Mouse (Mus musculus) lung, embryonic 15.5 days (tissue): ENCODE data around the gene Capzb. TPM values are rescaled to one million over a fixed set of nuclear protein-coding genes. Genes with fewer than 3 reads are reported as not detected.

Experiments used
- ATAC-seq: fragments of 200-750 bp; cut with Nextera tagmentation; 2 replicates; pipeline ENCODE4 v1.8.0; 2017; ENCODE audit warnings: moderate number of reproducible peaks, borderline replicate concordance; ENCODE audit not compliant: low FRiP score, low TSS enrichment; ENCODE audit errors: extremely low read depth
- H3K27ac ChIP-seq: fragments of 300-500 bp; sonication (generic); 2 replicates; pipeline ENCODE4 v1.5.1; 2015; ENCODE audit warnings: moderate library complexity, mild to moderate bottlenecking, inconsistent platforms
- H3K27me3 ChIP-seq: fragments of 300-500 bp; sonication (generic); 2 replicates; pipeline ENCODE4 v1.6.1; 2015; ENCODE audit warnings: inconsistent platforms
- H3K36me3 ChIP-seq: fragments of 300-500 bp; sonication (generic); 2 replicates; pipeline ENCODE4 v1.6.1; 2015; ENCODE audit warnings: inconsistent platforms
- H3K4me1 ChIP-seq: fragments of 300-500 bp; sonication (generic); 2 replicates; pipeline ENCODE4 v1.6.1; 2015; ENCODE audit warnings: inconsistent platforms
- H3K4me2 ChIP-seq: fragments of 300-500 bp; sonication (generic); 2 replicates; pipeline ENCODE4 v1.6.1; 2015; ENCODE audit warnings: inconsistent platforms, mild to moderate bottlenecking, moderate library complexity
- H3K4me3 ChIP-seq: fragments of 300-500 bp; sonication (generic); 2 replicates; pipeline ENCODE4 v1.5.1; 2015; ENCODE audit warnings: mild to moderate bottlenecking, inconsistent platforms
- H3K9ac ChIP-seq: fragments of 300-500 bp; sonication (generic); 2 replicates; pipeline ENCODE4 v1.6.1; 2015; ENCODE audit warnings: inconsistent platforms
- H3K9me3 ChIP-seq: fragments of 300-500 bp; sonication (generic); 2 replicates; pipeline ENCODE4 v1.6.1; 2016; ENCODE audit warnings: inconsistent platforms
- WGBS: fragments of 180-500 bp; shearing (Covaris S2); methylation state at CpG from one replicate; pipeline ENCODE4 v1.1.7; 2015; 5-methylcytosine and 5-hydroxymethylcytosine counted together
- polyA plus RNA-seq: library from polyadenylated mRNA; unstranded; fragments of >200 nt; fragmentation: Nextera tagmentation; extraction: Ambion mirVana; gene quantifications from 2 replicates; pipeline ENCODE4 v1.2.1, GENCODE M21; 2015

Capzb gene
- polyA plus RNA-seq, 1 experiment from 2014 or later: 467 TPM

DNA sequence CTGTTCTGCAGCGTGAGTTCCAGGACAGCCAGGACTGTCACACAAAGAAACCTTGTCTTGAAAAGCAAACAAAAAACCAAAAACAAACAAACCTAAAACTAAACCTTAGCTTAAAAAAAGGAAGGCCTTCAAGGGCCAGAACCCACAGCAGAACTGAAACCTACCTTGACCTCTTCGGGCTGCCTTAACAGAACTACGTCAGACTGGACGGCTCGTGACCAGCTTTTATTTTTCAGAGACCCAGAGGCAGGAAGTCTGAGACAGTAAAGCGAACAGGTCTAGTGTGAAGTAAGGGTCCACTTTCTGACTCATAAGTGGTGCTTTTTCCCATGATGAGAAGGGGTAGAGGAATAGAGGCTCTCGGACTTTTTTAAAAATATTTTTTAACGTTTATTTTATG, 26.5 kb upstream of the Capzb start:
- Histone ChIP-seq H3K4me3 (no peak overlapping the region), H3K36me3 (no peaks in the 10 kb centered on the region), H3K4me1 (peaks cover 20% of the 10 kb centered on the region), H3K9me3 (no peaks in the 10 kb centered on the region), H3K4me2 (no peak overlapping the region), H3K27ac (no peak overlapping the region), H3K9ac (no peak overlapping the region), H3K27me3 (no peaks in the 10 kb centered on the region)
- ATAC-seq: no peak
- WGBS: 65% methylated on average over 8 of the region's 8 CpGs

GRCm38 (mm10) chr4:139167107-139167506, 25.6 kb upstream of the Capzb start:
- ATAC-seq: no peak
- no peaks in the 10 kb centered on the region for H3K9me3 ChIP-seq
- H3K4me2 ChIP-seq: no peak overlapping the region
- H3K4me1 ChIP-seq: peaks cover 24% of the 10 kb centered on the region
- no peak overlapping the region for H3K27ac ChIP-seq
- H3K27me3 ChIP-seq: no peaks in the 10 kb centered on the region
- H3K4me3 ChIP-seq: no peak overlapping the region
- 48% methylated on average over 8 of the region's 8 CpGs for WGBS
- no peaks in the 10 kb centered on the region for H3K36me3 ChIP-seq
- H3K9ac ChIP-seq: no peak overlapping the region

- WGBS: 42% methylated on average over 15 of the region's 15 CpGs
- H3K9me3 ChIP-seq: no peaks in the 10 kb centered on the region
- H3K9ac ChIP-seq: no peak overlapping the region
- peak overlapping the region; percentile 76 for H3K27ac ChIP-seq
- no peaks in the 10 kb centered on the region for H3K27me3 ChIP-seq
- H3K36me3 ChIP-seq: no peaks in the 10 kb centered on the region
- no peak overlapping the region for H3K4me3 ChIP-seq
- peaks cover 29% of the 10 kb centered on the region for H3K4me1 ChIP-seq
- H3K4me2 ChIP-seq: peak overlapping the region; percentile 6; the same call in 1 of the 2 replicates
- ATAC-seq: peak; percentile 82; the same call in 1 of the 2 replicates
These were observed 23.5 kb upstream of the Capzb start for GRCm38 (mm10) chr4:139168985-139169747.

DNA sequence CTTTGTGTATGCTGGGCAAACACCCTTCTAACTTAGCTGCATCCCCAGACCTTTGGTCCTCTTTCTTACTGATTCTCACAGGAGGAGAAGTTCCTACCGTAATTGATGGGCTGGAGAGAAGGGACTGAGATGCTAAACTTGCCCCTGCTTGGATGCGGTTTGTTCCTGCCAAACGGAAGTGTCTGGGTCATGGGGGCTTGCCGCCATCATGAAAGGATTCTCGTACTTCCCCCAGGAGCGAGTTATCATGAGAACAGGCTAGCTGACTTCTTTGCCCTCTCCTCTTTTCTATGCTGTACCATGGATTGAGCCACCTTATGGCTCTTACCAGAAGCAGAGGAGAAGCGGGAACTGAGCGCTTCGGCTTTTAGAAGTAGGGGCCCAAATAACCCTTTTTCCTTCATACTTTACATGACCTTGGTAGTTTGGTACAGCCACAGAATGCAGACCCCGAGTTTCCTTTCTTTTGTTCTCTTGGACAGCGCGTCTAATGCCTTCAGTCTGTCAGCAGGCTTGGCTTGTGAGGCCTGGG, 22.9 kb upstream of the Capzb start:
- H3K27me3 ChIP-seq: no peaks in the 10 kb centered on the region
- H3K36me3 ChIP-seq: no peaks in the 10 kb centered on the region
- ATAC-seq: no peak
- no peak overlapping the region for H3K4me3 ChIP-seq
- H3K9me3 ChIP-seq: no peaks in the 10 kb centered on the region
- H3K4me1 ChIP-seq: peaks cover 35% of the 10 kb centered on the region
- no peak overlapping the region for H3K4me2 ChIP-seq
- 48% methylated on average over 12 of the region's 12 CpGs for WGBS
- H3K9ac ChIP-seq: no peak overlapping the region
- H3K27ac ChIP-seq: peak overlapping the region; percentile 76

GRCm38 (mm10) chr4:139175061-139175971, 17.4 kb upstream of the Capzb start:
- Histone ChIP-seq H3K9me3 (no peaks in the 10 kb centered on the region), H3K4me3 (no peak overlapping the region), H3K9ac (no peak overlapping the region), H3K4me1 (peaks cover 57% of the 10 kb centered on the region), H3K27me3 (no peaks in the 10 kb centered on the region), H3K4me2 (peak overlapping the region; percentile 28), H3K27ac (peak overlapping the region; percentile 73), H3K36me3 (no peaks in the 10 kb centered on the region)
- ATAC-seq: peak; percentile 70
- WGBS: 27% methylated on average over 20 of the region's 20 CpGs

- ATAC-seq: peak; percentile 72
- no peaks in the 10 kb centered on the region for H3K27me3 ChIP-seq
- no peaks in the 10 kb centered on the region for H3K9me3 ChIP-seq
- H3K36me3 ChIP-seq: no peaks in the 10 kb centered on the region
- peaks cover 54% of the 10 kb centered on the region for H3K4me1 ChIP-seq
- H3K4me3 ChIP-seq: no peak overlapping the region
- peak overlapping the region; percentile 28 for H3K4me2 ChIP-seq
- peak overlapping the region; percentile 73 for H3K27ac ChIP-seq
- H3K9ac ChIP-seq: no peak overlapping the region
- WGBS: 18% methylated on average over 6 of the region's 6 CpGs
These were observed 16.7 kb upstream of the Capzb start for GRCm38 (mm10) chr4:139176023-139176422.

GRCm38 (mm10) chr4:139177921-139178320, 14.8 kb upstream of the Capzb start:
- no peaks in the 10 kb centered on the region for H3K27me3 ChIP-seq
- H3K9ac ChIP-seq: no peak overlapping the region
- H3K4me1 ChIP-seq: peaks cover 49% of the 10 kb centered on the region
- WGBS: 94% methylated on average over 3 of the region's 3 CpGs
- H3K27ac ChIP-seq: no peak overlapping the region
- H3K4me3 ChIP-seq: no peak overlapping the region
- H3K36me3 ChIP-seq: no peaks in the 10 kb centered on the region
- H3K9me3 ChIP-seq: no peaks in the 10 kb centered on the region
- H3K4me2 ChIP-seq: no peak overlapping the region
- no peak for ATAC-seq

GRCm38 (mm10) chr4:139178377-139178776, 14.3 kb upstream of the Capzb start:
- no peaks in the 10 kb centered on the region for H3K27me3 ChIP-seq
- H3K4me1 ChIP-seq: peaks cover 49% of the 10 kb centered on the region
- H3K36me3 ChIP-seq: no peaks in the 10 kb centered on the region
- H3K4me2 ChIP-seq: no peak overlapping the region
- no peak overlapping the region for H3K9ac ChIP-seq
- no peak overlapping the region for H3K27ac ChIP-seq
- H3K9me3 ChIP-seq: no peaks in the 10 kb centered on the region
- WGBS: 93% methylated on average over 11 of the region's 11 CpGs
- ATAC-seq: no peak
- no peak overlapping the region for H3K4me3 ChIP-seq

GRCm38 (mm10) chr4:139179218-139179617, 13.5 kb upstream of the Capzb start:
- Histone ChIP-seq H3K9ac (no peak overlapping the region), H3K9me3 (no peaks in the 10 kb centered on the region), H3K4me2 (no peak overlapping the region), H3K4me1 (peaks cover 43% of the 10 kb centered on the region), H3K27ac (0 out of 2 replicates have a peak overlapping the region, but pooled peaks have one; percentile 45), H3K27me3 (no peaks in the 10 kb centered on the region), H3K36me3 (no peaks in the 10 kb centered on the region), H3K4me3 (no peak overlapping the region)
- WGBS: 84% methylated on average over 2 of the region's 2 CpGs
- no peak for ATAC-seq

DNA sequence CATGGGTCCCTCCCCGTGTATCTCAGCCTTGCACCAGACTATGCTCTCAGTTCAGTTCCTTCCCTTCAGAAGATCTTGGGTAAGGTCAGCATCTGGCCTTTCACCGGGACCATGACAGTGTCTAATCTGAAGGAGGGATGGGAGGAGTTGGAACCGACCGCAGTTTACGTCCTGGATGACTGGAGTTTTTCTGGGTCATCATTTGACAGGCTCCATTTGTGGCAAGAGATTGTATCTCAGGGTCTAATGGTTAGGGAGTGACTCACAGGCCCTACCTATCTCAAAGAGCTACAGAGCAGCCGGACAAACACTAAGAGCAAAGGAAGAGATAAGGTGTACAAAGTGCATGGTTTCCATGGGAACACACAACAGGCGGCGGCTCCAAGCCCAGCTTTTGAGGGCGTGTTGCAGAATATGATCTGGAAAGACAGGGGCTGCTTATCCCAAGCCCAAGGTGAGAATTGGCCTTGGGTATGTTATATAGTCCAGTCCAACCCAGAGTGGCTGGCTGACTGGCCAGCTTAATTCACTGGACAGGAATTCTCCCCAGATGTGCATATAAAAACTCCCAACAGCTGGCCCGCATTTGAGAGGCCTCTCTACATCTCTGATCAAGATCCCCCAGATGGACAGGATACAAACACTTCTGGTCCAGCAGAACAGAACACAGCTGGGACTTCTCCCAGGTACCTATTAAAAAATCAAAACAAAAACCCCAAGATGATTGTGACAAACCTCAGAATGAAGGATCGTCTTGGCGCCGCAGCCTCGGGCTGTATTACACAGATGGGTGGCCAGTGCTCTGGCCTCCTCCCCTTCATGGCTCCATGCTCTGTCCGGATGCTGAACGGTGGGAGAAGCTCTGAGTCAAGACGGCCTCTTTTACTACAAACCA, 12.7 kb upstream of the Capzb start:
- H3K9ac ChIP-seq: no peak overlapping the region
- no peaks in the 10 kb centered on the region for H3K27me3 ChIP-seq
- WGBS: 26% methylated on average over 17 of the region's 17 CpGs
- H3K27ac ChIP-seq: peak overlapping the region; percentile 45; the same call in 1 of the 2 replicates
- H3K4me2 ChIP-seq: no peak overlapping the region
- no peak overlapping the region for H3K4me3 ChIP-seq
- H3K9me3 ChIP-seq: no peaks in the 10 kb centered on the region
- H3K36me3 ChIP-seq: no peaks in the 10 kb centered on the region
- peak; percentile 16; the same call in 1 of the 2 replicates for ATAC-seq
- peaks cover 35% of the 10 kb centered on the region for H3K4me1 ChIP-seq

DNA sequence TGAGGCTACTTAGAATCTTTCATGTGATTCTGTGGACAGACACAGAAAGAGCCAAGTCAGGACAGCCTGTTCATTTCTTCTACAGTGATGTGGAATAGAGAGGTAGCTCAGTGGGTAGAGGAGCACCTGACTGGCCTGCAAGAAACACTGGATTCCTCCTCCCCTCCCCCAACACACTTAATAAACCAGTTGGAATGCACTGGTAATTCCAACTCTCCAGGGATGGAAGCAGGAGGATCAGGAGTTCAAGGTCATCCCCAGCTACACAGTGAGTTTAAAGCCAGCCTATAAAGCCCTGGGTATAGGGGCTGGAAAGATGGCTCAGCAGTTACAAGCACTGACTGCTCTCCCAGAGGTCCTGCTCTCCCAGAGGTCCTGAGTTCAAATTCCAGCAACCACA, 10.2 kb upstream of the Capzb start:
- Histone ChIP-seq H3K27me3 (no peaks in the 10 kb centered on the region), H3K4me3 (no peak overlapping the region), H3K9me3 (no peaks in the 10 kb centered on the region), H3K9ac (no peak overlapping the region), H3K4me2 (no peak overlapping the region), H3K36me3 (no peaks in the 10 kb centered on the region), H3K27ac (no peak overlapping the region), H3K4me1 (peaks cover 14% of the 10 kb centered on the region)
- ATAC-seq: no peak
